Mouse (Mus musculus) hindbrain, embryonic 11.5 days (tissue): ENCODE measurements around the gene Tshz2. TPM values are rescaled to one million over a fixed set of nuclear protein-coding genes. Genes with fewer than 3 reads are reported as not detected.

Experiments
- ATAC-seq: fragments of 200-750 bp; cut with Nextera tagmentation; 2 replicates; pipeline ENCODE4 v1.8.0; 2017; ENCODE audit warnings: mild to moderate bottlenecking, moderate TSS enrichment, moderate library complexity; ENCODE audit not compliant: low FRiP score
- DNase-seq: peaks from one replicate; pipeline ENCODE4 v3.0.0-alpha.2; 2015; ENCODE audit warnings: low spot score
- H3K27ac ChIP-seq: fragments of 300-500 bp; sonication (generic); 2 replicates; pipeline ENCODE4 v1.5.1; 2014; ENCODE audit warnings: mild to moderate bottlenecking, low read depth, low read length
- H3K27me3 ChIP-seq: fragments of 300-500 bp; sonication (generic); 2 replicates; pipeline ENCODE4 v1.6.1; 2014; ENCODE audit warnings: mild to moderate bottlenecking, low read length, moderate library complexity, mixed read lengths; ENCODE audit not compliant: control insufficient read depth, insufficient read depth
- H3K36me3 ChIP-seq: fragments of 300-500 bp; sonication (generic); 2 replicates; pipeline ENCODE4 v1.6.1; 2014; ENCODE audit warnings: mild to moderate bottlenecking, low read length, moderate library complexity, mixed read lengths; ENCODE audit not compliant: control insufficient read depth, insufficient read depth
- H3K4me1 ChIP-seq: fragments of 300-500 bp; sonication (generic); replicated peaks from 2 replicates; pipeline ENCODE4 v1.6.1; 2014; ENCODE audit warnings: low read length, mixed read lengths; ENCODE audit not compliant: control insufficient read depth, insufficient read depth
- H3K4me2 ChIP-seq: fragments of 300-500 bp; sonication (generic); replicated peaks from 2 replicates; pipeline ENCODE4 v1.6.1; 2014; ENCODE audit warnings: mild to moderate bottlenecking, low read depth, low read length
- H3K4me3 ChIP-seq: fragments of 300-500 bp; sonication (generic); 2 replicates; pipeline ENCODE4 v1.5.1; 2014; ENCODE audit warnings: low read depth, low read length
- H3K9ac ChIP-seq: fragments of 300-500 bp; sonication (generic); 2 replicates; pipeline ENCODE4 v1.6.1; 2014; ENCODE audit warnings: low read depth, low read length
- H3K9me3 ChIP-seq: fragments of 300-500 bp; sonication (generic); 2 replicates; pipeline ENCODE4 v1.6.1; 2016; ENCODE audit warnings: low read length; ENCODE audit not compliant: control insufficient read depth
- WGBS: fragments of 180-500 bp; shearing (Covaris S2); extraction: QIAGEN DNeasy Blood & Tissue Kit; methylation state at CpG from one replicate; pipeline ENCODE4 v1.1.7; 2014; 5-methylcytosine and 5-hydroxymethylcytosine counted together
- polyA plus RNA-seq: library from polyadenylated mRNA; unstranded; fragments of >200 nt; fragmentation: Nextera tagmentation; extraction: Ambion mirVana; gene quantifications from 2 replicates; pipeline ENCODE4 v1.2.1, GENCODE M21; 2014

Gene Tshz2
- polyA plus RNA-seq, 1 experiment from 2014 or later: 6.4 TPM

GRCm38 (mm10) chr2:169750574-169751491 is 118.0 kb downstream of the Tshz2 start:
- Histone ChIP-seq H3K36me3 (no peaks in the 10 kb centered on the region), H3K9me3 (no peaks in the 10 kb centered on the region), H3K27me3 (no peaks in the 10 kb centered on the region), H3K4me3 (no peak overlapping the region), H3K9ac (no peak overlapping the region), H3K4me2 (no peak overlapping the region), H3K4me1 (no peaks in the 10 kb centered on the region), H3K27ac (no peak overlapping the region)
- no peak for DNase-seq
- ATAC-seq: no peak
- WGBS: 61% methylated on average over 15 of the region's 15 CpGs

- H3K9me3 ChIP-seq: no peaks in the 10 kb centered on the region
- ATAC-seq (no peak), DNase-seq (no peak)
- no peaks in the 10 kb centered on the region for H3K4me1 ChIP-seq
- H3K4me3 ChIP-seq: no peak overlapping the region
- H3K36me3 ChIP-seq: no peaks in the 10 kb centered on the region
- H3K27me3 ChIP-seq: no peaks in the 10 kb centered on the region
- no peak overlapping the region for H3K27ac ChIP-seq
- H3K9ac ChIP-seq: no peak overlapping the region
- WGBS: 91% methylated on average over 9 of the region's 9 CpGs
- H3K4me2 ChIP-seq: no peak overlapping the region
Measured at GRCm38 (mm10) chr2:169752126-169752525, 119.3 kb downstream of the Tshz2 start.

GRCm38 (mm10) chr2:169753432-169753831 is 120.6 kb downstream of the Tshz2 start:
- Histone ChIP-seq H3K9me3 (no peaks in the 10 kb centered on the region), H3K4me2 (no peak overlapping the region), H3K27me3 (no peaks in the 10 kb centered on the region), H3K9ac (no peak overlapping the region), H3K27ac (no peak overlapping the region), H3K4me3 (no peak overlapping the region), H3K36me3 (no peaks in the 10 kb centered on the region), H3K4me1 (no peaks in the 10 kb centered on the region)
- DNase-seq (no peak), ATAC-seq (no peak)
- WGBS: 87% methylated on average over 9 of the region's 9 CpGs

- Histone ChIP-seq H3K4me2 (no peak overlapping the region), H3K27me3 (no peaks in the 10 kb centered on the region), H3K4me3 (no peak overlapping the region), H3K27ac (no peak overlapping the region), H3K36me3 (no peaks in the 10 kb centered on the region), H3K4me1 (no peaks in the 10 kb centered on the region), H3K9me3 (no peaks in the 10 kb centered on the region), H3K9ac (no peak overlapping the region)
- no peak for ATAC-seq
- no peak for DNase-seq
- 69% methylated on average over 7 of the region's 7 CpGs for WGBS
Measured at GRCm38 (mm10) chr2:169755091-169755490, 122.3 kb downstream of the Tshz2 start.

GRCm38 (mm10) chr2:169758120-169758519 is 125.3 kb downstream of the Tshz2 start:
- DNase-seq (no peak), ATAC-seq (no peak)
- Histone ChIP-seq H3K4me1 (no peaks in the 10 kb centered on the region), H3K9me3 (no peaks in the 10 kb centered on the region), H3K27ac (no peak overlapping the region), H3K4me2 (no peak overlapping the region), H3K27me3 (no peaks in the 10 kb centered on the region), H3K36me3 (no peaks in the 10 kb centered on the region), H3K4me3 (no peak overlapping the region), H3K9ac (no peak overlapping the region)
- WGBS: 84% methylated on average over 6 of the region's 6 CpGs

- Histone ChIP-seq H3K36me3 (no peaks in the 10 kb centered on the region), H3K4me2 (no peak overlapping the region), H3K9me3 (no peaks in the 10 kb centered on the region), H3K9ac (no peak overlapping the region), H3K27ac (no peak overlapping the region), H3K4me3 (no peak overlapping the region), H3K4me1 (no peaks in the 10 kb centered on the region), H3K27me3 (no peaks in the 10 kb centered on the region)
- WGBS: 95% methylated on average over 1 of the region's 1 CpGs
- ATAC-seq: no peak
- DNase-seq: no peak
Measured at GRCm38 (mm10) chr2:169760117-169760516, 127.3 kb downstream of the Tshz2 start.

- Histone ChIP-seq H3K4me2 (no peak overlapping the region), H3K9ac (no peak overlapping the region), H3K4me3 (no peak overlapping the region), H3K36me3 (no peaks in the 10 kb centered on the region), H3K27ac (no peak overlapping the region), H3K27me3 (no peaks in the 10 kb centered on the region), H3K9me3 (no peaks in the 10 kb centered on the region), H3K4me1 (no peaks in the 10 kb centered on the region)
- DNase-seq (no peak), ATAC-seq (no peak)
- WGBS: 45% methylated on average over 3 of the region's 3 CpGs
Measured at GRCm38 (mm10) chr2:169761726-169762125, 128.9 kb downstream of the Tshz2 start.

- no peak for ATAC-seq
- no peaks in the 10 kb centered on the region for H3K4me1 ChIP-seq
Measured at GRCm38 (mm10) chr2:169762301-169762700, 129.5 kb downstream of the Tshz2 start.

GRCm38 (mm10) chr2:169763716-169764115 is 130.9 kb downstream of the Tshz2 start:
- H3K4me2 ChIP-seq: no peak overlapping the region
- no peak overlapping the region for H3K4me3 ChIP-seq
- no peaks in the 10 kb centered on the region for H3K27me3 ChIP-seq
- no peak overlapping the region for H3K9ac ChIP-seq
- 91% methylated on average over 8 of the region's 8 CpGs for WGBS
- H3K9me3 ChIP-seq: no peaks in the 10 kb centered on the region
- no peaks in the 10 kb centered on the region for H3K36me3 ChIP-seq
- ATAC-seq (no peak), DNase-seq (no peak)
- H3K4me1 ChIP-seq: no peaks in the 10 kb centered on the region
- H3K27ac ChIP-seq: no peak overlapping the region

More at GRCm38 (mm10) chr2:169762301-169762700, 129.5 kb downstream of the Tshz2 start:
- 72% methylated on average over 8 of the region's 8 CpGs for WGBS
- H3K27ac ChIP-seq: no peak overlapping the region
- H3K4me2 ChIP-seq: no peak overlapping the region
- no peaks in the 10 kb centered on the region for H3K36me3 ChIP-seq
- H3K9me3 ChIP-seq: no peaks in the 10 kb centered on the region
- no peak for DNase-seq
- no peak overlapping the region for H3K4me3 ChIP-seq
- H3K9ac ChIP-seq: no peak overlapping the region
- no peaks in the 10 kb centered on the region for H3K27me3 ChIP-seq
